Mouse (Mus musculus): ENCODE measurements around the gene Ccdc38. TPM values are rescaled to one million over a fixed set of nuclear protein-coding genes. Genes with fewer than 3 reads are reported as not detected.

The Ccdc38 gene
- polyA plus RNA-seq, 1 experiment from 2014 or later: 0.44 TPM

Other genes starting within 250 kb of the Ccdc38 start
- gene Elk3, start 229.5 kb upstream of the Ccdc38 start, polyA plus RNA-seq (2015; fragmentation: Nextera tagmentation; extraction: Ambion mirVana): 6.6 and 9.8 TPM in 2 replicates
- 104 and 108 TPM in 2 replicates for gene Lta4h, start 87.2 kb upstream of the Ccdc38 start, polyA plus RNA-seq (2015; fragmentation: Nextera tagmentation; extraction: Ambion mirVana)
- 0.13 TPM in 1 of 2 replicates, not detected in the other for gene Hal, start 51.9 kb upstream of the Ccdc38 start, polyA plus RNA-seq (2015; fragmentation: Nextera tagmentation; extraction: Ambion mirVana)
- gene Amdhd1, start 599 bp upstream of the Ccdc38 start, polyA plus RNA-seq (2015; fragmentation: Nextera tagmentation; extraction: Ambion mirVana): 0.10 and 0.16 TPM in 2 replicates
- gene Snrpf, start 49.1 kb downstream of the Ccdc38 start, polyA plus RNA-seq (2015; fragmentation: Nextera tagmentation; extraction: Ambion mirVana): 75.7 and 77.8 TPM in 2 replicates
- gene Ntn4, start 100.0 kb downstream of the Ccdc38 start, polyA plus RNA-seq (2015; fragmentation: Nextera tagmentation; extraction: Ambion mirVana): 1.0 and 1.6 TPM in 2 replicates

Measured in forebrain, embryonic 16.5 days (tissue).